Mouse (Mus musculus): Measurements from ENCODE around the gene Pafah1b3. TPM values are rescaled to one million over a fixed set of nuclear protein-coding genes. Genes with fewer than 3 reads are reported as not detected.
A peak's percentile ranks its signal among the peaks of the same experiment; 100 is the strongest.
"Not testable (repeated sequence)": the region's sequence is repeated elsewhere in the genome, so short reads cannot be mapped to it uniquely, and the experiment has no call there.

Pafah1b3 gene
- polyA plus RNA-seq (2012; rRNA removed): 42.7 and 49.1 TPM in 2 replicates

DNA sequence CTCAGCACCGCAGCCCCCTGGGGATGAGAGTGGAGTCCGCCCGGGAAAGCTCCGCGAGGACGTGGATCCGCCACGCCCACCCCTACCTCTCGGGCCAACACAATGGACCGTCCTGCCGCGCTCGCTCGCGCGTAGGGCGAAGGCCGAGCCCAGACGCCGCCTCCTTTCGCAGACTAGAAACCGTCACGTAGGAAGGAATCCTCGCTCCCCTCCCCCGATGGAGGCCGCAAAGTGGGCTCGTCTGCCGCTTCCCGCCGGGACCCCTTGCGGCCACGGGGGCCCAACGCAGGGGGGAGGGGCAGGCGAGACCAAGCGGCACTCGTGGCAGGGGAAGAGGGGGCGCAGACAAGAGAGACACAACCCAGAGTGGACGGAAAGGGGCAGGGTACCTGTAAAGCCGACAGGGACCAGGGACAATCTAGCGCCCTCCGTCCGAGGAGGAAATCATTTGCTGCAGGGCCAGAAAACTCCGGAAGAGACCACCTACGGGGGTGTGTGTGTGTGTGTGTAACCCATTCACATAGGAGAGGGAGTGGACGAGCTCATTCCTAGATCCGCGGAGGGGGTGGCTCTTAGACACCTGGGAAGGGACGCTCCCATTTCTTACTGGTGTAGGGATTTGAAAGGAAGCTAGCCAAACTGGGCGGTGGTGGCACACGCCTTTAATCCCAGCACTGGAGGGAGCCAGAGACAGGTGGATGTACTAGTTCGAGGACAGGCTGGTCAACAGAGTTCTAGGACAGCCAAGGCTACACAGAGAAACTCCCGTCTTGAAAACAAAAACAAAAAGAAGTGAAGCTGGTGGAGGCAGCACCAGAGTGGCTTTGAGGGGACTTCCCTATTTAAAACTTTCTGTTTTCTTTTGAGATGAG is at the start of gene Pafah1b3:
Gene Pafah1b3, minus strand, starts transcription at position 533 of the 872 bp plus-strand sequence.
- under 1% methylated on average over 52 of the region's 52 CpGs for WGBS
- DNase-seq: peak; percentile 75
- TF ChIP-seq POLR2A (IDR thresholded peaks at IDR 0.05; ENCODE audit: borderline replicate concordance, extremely low read depth, low read depth, low read length) (peak; percentile 30; the same call in 1 of the 2 replicates), CTCF (IDR thresholded peaks at IDR 0.05; ENCODE audit: insufficient read depth, low read length) (peak; percentile 29; the same call in 1 of the 2 replicates)

DNA sequence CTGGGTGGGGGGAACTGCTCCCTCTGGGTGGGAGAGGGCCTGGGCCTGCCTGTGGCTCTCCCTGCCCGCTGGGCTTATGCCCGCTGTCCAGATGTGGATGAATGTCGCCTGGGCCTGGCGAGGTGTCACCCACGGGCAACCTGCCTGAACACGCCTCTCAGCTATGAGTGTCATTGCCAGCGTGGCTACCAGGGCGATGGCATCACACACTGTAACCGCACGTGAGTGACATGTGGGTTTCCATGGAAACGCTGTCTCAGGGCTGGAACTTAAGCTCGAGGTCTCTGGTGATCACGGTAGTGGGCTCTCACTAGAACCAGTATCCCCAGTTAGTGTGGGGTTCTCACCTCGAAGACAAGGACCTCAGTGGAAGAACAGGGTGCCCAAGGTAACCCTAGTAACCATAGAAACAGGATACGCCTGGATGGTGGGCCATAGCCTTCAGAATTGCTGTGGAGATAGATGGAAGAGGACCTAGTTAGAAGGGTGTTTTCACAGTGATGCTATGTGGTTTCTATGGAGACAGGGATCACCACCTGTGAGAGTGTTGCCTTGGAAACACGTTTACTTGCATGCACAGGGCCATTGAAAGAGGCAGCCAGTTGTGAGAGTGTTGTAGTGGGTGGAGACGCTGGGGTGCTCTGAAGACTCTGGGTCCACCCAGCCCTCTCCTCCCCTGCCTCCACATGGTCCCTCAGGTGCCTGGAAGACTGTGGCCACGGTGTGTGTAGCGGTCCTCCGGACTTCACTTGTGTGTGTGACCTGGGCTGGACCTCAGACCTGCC is 43.4 kb upstream of the Pafah1b3 start:
- TF ChIP-seq CTCF (IDR thresholded peaks at IDR 0.05; ENCODE audit: insufficient read depth, low read length) (no peak), POLR2A (IDR thresholded peaks at IDR 0.05; ENCODE audit: borderline replicate concordance, extremely low read depth, low read depth, low read length) (no peak)
- Histone ChIP-seq H3K4me1 (ENCODE audit: control insufficient read depth, insufficient read depth, low read length) (no peaks in the 10 kb centered on the region), H3K4me3 (replicated peaks; ENCODE audit: extremely low read depth, low read depth, low read length) (no peak overlapping the region)
- DNase-seq: no peak
- 78% methylated on average over 20 of the region's 20 CpGs for WGBS

More for the DNA sequence above, at the start of gene Pafah1b3:
- H3K4me1 ChIP-seq (ENCODE audit: control insufficient read depth, insufficient read depth, low read length): no peaks in the 10 kb centered on the region
- peak within 1 kb of the TSS; percentile 87 for H3K4me3 ChIP-seq (replicated peaks; ENCODE audit: extremely low read depth, low read depth, low read length)

DNA sequence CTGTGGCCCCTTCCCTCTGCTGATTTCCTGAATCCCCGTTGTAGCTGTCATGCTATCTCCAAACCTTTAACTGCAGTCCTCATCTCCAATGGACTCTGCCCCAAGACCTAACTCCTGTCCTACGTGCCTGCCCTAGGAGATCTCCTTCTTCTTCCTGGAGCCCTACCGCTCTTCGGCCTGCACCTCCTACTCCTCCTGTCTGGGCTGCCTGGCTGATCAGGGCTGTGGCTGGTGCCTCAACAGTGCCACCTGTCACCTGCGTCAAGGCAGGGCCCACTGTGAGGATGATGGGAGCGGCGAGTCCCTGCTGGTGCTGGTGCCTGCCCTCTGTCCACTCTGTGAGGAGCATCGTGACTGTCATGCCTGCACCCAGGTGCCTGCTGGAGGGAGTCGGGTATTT is 41.5 kb upstream of the Pafah1b3 start:
- DNase-seq: no peak
- WGBS: 85% methylated on average over 9 of the region's 9 CpGs
- Histone ChIP-seq H3K4me1 (ENCODE audit: control insufficient read depth, insufficient read depth, low read length) (no peaks in the 10 kb centered on the region), H3K4me3 (replicated peaks; ENCODE audit: extremely low read depth, low read depth, low read length) (no peak overlapping the region)
- TF ChIP-seq POLR2A (IDR thresholded peaks at IDR 0.05; ENCODE audit: borderline replicate concordance, extremely low read depth, low read depth, low read length) (no peak), CTCF (IDR thresholded peaks at IDR 0.05; ENCODE audit: insufficient read depth, low read length) (no peak)

GRCm38 (mm10) chr7:25334472-25334871 is 36.7 kb upstream of the Pafah1b3 start:
- TF ChIP-seq CTCF (IDR thresholded peaks at IDR 0.05; ENCODE audit: insufficient read depth, low read length) (no peak), POLR2A (IDR thresholded peaks at IDR 0.05; ENCODE audit: borderline replicate concordance, extremely low read depth, low read depth, low read length) (no peak)
- no peak for DNase-seq
- Histone ChIP-seq H3K4me1 (ENCODE audit: control insufficient read depth, insufficient read depth, low read length) (no peaks in the 10 kb centered on the region), H3K4me3 (replicated peaks; ENCODE audit: extremely low read depth, low read depth, low read length) (no peak overlapping the region)
- WGBS: 82% methylated on average over 12 of the region's 12 CpGs

DNA sequence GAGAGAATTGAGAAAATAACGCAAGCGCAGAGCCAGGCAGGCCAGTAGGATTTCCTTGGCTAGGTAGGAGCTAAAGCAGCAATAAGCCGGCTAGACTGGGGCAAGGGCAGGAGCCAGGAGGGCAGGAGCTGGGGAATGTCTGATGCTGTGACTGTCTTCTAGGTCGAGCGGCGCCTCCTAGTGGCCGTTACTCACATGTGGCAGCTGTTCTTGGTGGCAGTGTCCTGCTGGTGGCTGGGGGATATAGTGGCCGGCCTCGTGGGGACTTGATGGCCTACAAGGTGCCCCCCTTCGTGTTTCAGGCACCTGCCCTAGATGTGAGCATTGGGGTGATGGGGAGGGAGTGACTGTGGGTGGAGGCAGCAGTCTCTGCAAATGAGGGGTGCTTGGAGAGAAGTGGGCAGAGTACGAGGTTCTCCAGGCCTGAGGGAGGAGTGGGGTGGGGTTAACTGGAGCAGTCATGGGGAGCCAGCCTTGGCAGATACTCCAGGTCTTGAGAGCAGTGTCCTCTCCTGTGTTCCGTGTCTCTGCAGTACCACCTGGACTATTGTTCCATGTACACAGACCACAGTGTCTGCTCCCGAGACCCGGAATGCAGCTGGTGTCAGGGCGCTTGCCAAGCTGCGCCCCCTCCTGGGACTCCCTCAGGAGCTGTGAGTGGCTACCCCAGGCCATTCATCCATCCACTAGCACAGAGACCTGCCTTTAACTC is 36.0 kb upstream of the Pafah1b3 start:
- H3K4me3 ChIP-seq (replicated peaks; ENCODE audit: extremely low read depth, low read depth, low read length): no peak overlapping the region
- TF ChIP-seq POLR2A (IDR thresholded peaks at IDR 0.05; ENCODE audit: borderline replicate concordance, extremely low read depth, low read depth, low read length) (no peak), CTCF (IDR thresholded peaks at IDR 0.05; ENCODE audit: insufficient read depth, low read length) (peak; percentile 83)
- 40% methylated on average over 16 of the region's 16 CpGs for WGBS
- peak; percentile 62 for DNase-seq
- H3K4me1 ChIP-seq (ENCODE audit: control insufficient read depth, insufficient read depth, low read length): no peaks in the 10 kb centered on the region

- WGBS: 49% methylated on average over 8 of the region's 8 CpGs
- no peak for DNase-seq
- Histone ChIP-seq H3K4me3 (replicated peaks; ENCODE audit: extremely low read depth, low read depth, low read length) (no peak overlapping the region), H3K4me1 (ENCODE audit: control insufficient read depth, insufficient read depth, low read length) (no peaks in the 10 kb centered on the region)
- TF ChIP-seq CTCF (IDR thresholded peaks at IDR 0.05; ENCODE audit: insufficient read depth, low read length) (no peak), POLR2A (IDR thresholded peaks at IDR 0.05; ENCODE audit: borderline replicate concordance, extremely low read depth, low read depth, low read length) (no peak)
Measured at GRCm38 (mm10) chr7:25326233-25326632, 28.4 kb upstream of the Pafah1b3 start.

- not testable (repeated sequence) for H3K4me3 ChIP-seq (replicated peaks; ENCODE audit: extremely low read depth, low read depth, low read length); DNase-seq
- 92% methylated on average over 6 of the region's 6 CpGs for WGBS
Measured at GRCm38 (mm10) chr7:25325431-25325830, 27.6 kb upstream of the Pafah1b3 start.

GRCm38 (mm10) chr7:25323219-25323618 is 25.4 kb upstream of the Pafah1b3 start:
- no peak for DNase-seq
- H3K4me1 ChIP-seq (ENCODE audit: control insufficient read depth, insufficient read depth, low read length): no peaks in the 10 kb centered on the region
- 71% methylated on average over 2 of the region's 2 CpGs for WGBS
- no peak overlapping the region for H3K4me3 ChIP-seq (replicated peaks; ENCODE audit: extremely low read depth, low read depth, low read length)
- TF ChIP-seq CTCF (IDR thresholded peaks at IDR 0.05; ENCODE audit: insufficient read depth, low read length) (no peak), POLR2A (IDR thresholded peaks at IDR 0.05; ENCODE audit: borderline replicate concordance, extremely low read depth, low read depth, low read length) (no peak)

More at GRCm38 (mm10) chr7:25325431-25325830, 27.6 kb upstream of the Pafah1b3 start:
- H3K4me1 ChIP-seq (ENCODE audit: control insufficient read depth, insufficient read depth, low read length): not testable (repeated sequence)

DNA sequence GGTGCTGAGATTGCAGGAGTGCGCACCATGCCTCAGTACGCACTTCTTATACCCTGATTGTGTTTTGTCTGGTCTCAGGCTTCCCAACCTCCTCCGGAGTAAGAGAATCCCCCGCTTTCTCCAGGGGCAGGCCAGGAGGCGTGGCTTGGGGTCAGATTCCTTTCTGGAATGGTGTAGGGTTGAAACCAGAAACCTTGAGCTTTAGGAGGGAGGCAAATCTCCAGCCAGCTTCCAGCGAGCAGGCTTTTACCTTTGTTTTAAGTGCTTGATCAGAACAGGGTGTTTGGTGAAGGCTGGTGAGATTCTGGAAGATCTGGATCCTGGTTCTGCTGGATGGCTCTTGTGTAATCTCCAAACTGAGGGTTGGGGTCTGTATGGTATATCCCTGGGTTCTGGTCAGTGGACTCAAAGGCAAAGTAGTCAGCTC is 24.3 kb upstream of the Pafah1b3 start:
- no peak for DNase-seq
- H3K4me1 ChIP-seq (ENCODE audit: control insufficient read depth, insufficient read depth, low read length): peaks cover 4% of the 10 kb centered on the region; the same call in 1 of the 2 replicates
- TF ChIP-seq CTCF (IDR thresholded peaks at IDR 0.05; ENCODE audit: insufficient read depth, low read length): no peak
- TF ChIP-seq POLR2A (IDR thresholded peaks at IDR 0.05; ENCODE audit: borderline replicate concordance, extremely low read depth, low read depth, low read length): no peak
- 42% methylated on average over 6 of the region's 6 CpGs for WGBS
- no peak overlapping the region for H3K4me3 ChIP-seq (replicated peaks; ENCODE audit: extremely low read depth, low read depth, low read length)
